Mouse (Mus musculus): ENCODE results near the gene Cacna1c. TPM values are rescaled to one million over a fixed set of nuclear protein-coding genes. Genes with fewer than 3 reads are reported as not detected.
"Not testable (repeated sequence)": the region's sequence is repeated elsewhere in the genome, so short reads cannot be mapped to it uniquely, and the experiment has no call there.

Gene Cacna1c
- total RNA-seq, 2 experiments from 2014 or later, result 201 to 225 TPM

- DNase-seq, result no peak
Measured at GRCm38 (mm10) chr6:118593377-118594061, 602.7 kb downstream of the Cacna1c start.

- DNase-seq, result no peak
Measured at GRCm38 (mm10) chr6:118592662-118593376, 603.4 kb downstream of the Cacna1c start.

- DNase-seq, result not testable (repeated sequence)
Measured at GRCm38 (mm10) chr6:118578741-118579140, 617.5 kb downstream of the Cacna1c start.

GRCm38 (mm10) chr6:118574351-118574750 is 621.9 kb downstream of the Cacna1c start:
- DNase-seq, result no peak

GRCm38 (mm10) chr6:118567816-118568215 is 628.4 kb downstream of the Cacna1c start:
- DNase-seq, result no peak

- peak; percentile 95 to 97 for DNase-seq
Measured at GRCm38 (mm10) chr6:118561745-118562609, 634.2 kb downstream of the Cacna1c start, which contains the start of gene Ankrd26. Ankrd26 (minus strand) TSS chr6:118562226.

- no peak for DNase-seq
Measured at GRCm38 (mm10) chr6:118561225-118561624, 635.0 kb downstream of the Cacna1c start.

- DNase-seq, result no peak
Measured at GRCm38 (mm10) chr6:118538627-118539026, 657.6 kb downstream of the Cacna1c start.

Other genes with a start within 250 kb of the Cacna1c start
- gene Dcp1b, start 21.2 kb downstream of the Cacna1c start, total RNA-seq (2021), result 1 to 10 TPM in 1 of 2 experiments, under 1 TPM in 1; 0.92 to 3.0 TPM
- gene Cacna2d4, start 40.1 kb upstream of the Cacna1c start, total RNA-seq (2021), result not detected
- under 1 TPM; 0.08 to 0.10 TPM for gene Lrtm2, start 134.3 kb upstream of the Cacna1c start, total RNA-seq (2021)
- 10 to 100 TPM; 71.4 to 86.5 TPM for gene Adipor2, start 221.3 kb upstream of the Cacna1c start, total RNA-seq (2021)